Mouse (Mus musculus): ENCODE measurements around the gene Gimap5. TPM values are rescaled to one million over a fixed set of nuclear protein-coding genes. Genes with fewer than 3 reads are reported as not detected.

Gimap5 gene
- polyA plus RNA-seq, 1 experiment from 2014 or later = 0.98 TPM

DNA sequence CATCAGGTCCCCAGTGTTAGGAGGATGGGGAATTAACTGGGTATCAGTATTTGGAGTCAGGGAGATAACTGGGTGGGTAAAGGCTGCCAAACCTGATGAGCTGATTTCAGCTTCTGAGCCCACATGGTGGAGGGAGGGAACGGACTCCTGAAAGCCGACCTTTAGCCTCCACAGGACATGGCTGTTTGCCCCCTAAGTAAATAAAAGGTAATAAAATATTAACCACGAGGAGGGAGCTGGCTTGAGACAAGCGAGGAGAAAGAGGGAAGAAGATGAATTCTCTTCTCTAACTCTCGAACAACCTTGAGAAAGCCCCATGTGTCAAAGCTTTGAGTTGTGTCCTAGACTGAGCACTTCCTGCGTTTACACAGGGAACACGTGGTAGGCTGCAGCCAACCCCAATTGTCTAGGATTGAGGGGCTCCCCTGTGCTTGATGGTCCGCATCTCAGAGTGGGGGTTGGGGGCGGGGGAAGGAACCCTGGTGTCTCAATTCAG lies 4.2 kb upstream of the Gimap5 start:
- ATAC-seq = 0 out of 2 replicates have a peak, but pooled peaks have one; percentile 25
- no peak overlapping the region for H3K4me3 ChIP-seq (replicated peaks)
- no peaks in the 10 kb centered on the region for H3K9me3 ChIP-seq
- peak overlapping the region; percentile 72 for H3K4me2 ChIP-seq (replicated peaks)
- no peak overlapping the region for H3K9ac ChIP-seq (replicated peaks)
- H3K4me1 ChIP-seq (replicated peaks) = peaks cover 9% of the 10 kb centered on the region
- H3K36me3 ChIP-seq = no peaks in the 10 kb centered on the region
- no peak overlapping the region for H3K27ac ChIP-seq
- WGBS = 33% methylated on average over 9 of the region's 9 CpGs
- peaks cover 30% of the 10 kb centered on the region for H3K27me3 ChIP-seq

DNA sequence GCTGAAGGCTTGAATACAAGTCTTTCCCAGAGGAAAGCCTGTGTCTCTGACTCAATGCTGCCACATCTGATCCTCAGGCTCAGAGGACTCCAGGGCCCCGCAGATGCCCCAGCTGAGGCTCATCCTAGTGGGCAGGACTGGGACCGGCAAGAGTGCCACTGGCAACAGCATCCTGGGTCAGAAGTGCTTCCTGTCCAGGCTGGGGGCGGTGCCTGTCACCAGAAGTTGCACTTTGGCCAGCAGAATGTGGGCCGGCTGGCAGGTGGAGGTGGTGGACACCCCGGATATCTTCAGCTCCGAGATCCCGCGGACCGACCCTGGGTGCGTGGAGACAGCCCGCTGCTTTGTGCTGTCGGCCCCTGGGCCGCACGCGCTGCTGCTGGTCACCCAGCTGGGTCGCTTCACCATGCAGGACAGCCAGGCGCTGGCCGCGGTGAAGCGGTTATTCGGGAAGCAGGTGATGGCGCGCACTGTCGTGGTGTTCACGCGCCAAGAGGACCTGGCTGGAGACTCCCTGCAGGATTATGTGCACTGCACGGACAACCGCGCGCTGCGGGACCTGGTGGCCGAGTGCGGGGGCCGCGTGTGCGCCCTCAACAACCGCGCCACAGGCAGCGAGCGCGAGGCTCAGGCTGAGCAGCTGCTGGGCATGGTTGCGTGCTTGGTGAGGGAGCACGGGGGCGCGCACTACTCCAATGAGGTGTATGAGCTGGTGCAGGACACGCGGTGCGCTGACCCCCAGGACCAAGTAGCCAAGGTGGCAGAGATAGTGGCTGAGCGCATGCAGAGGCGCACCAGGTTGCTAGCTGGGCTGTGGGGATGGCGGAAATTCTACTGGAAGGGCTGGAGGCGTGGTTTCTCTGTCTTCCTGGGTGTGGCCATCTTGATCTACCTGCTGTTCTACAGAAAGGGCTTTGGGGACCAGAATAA lies 3.3 kb upstream of the Gimap5 start:
- ATAC-seq = peak; percentile 74
- Histone ChIP-seq H3K27me3 (peaks cover 30% of the 10 kb centered on the region), H3K4me3 (replicated peaks) (peak overlapping the region; percentile 51), H3K9ac (replicated peaks) (peak overlapping the region; percentile 63), H3K4me1 (replicated peaks) (peaks cover 9% of the 10 kb centered on the region), H3K4me2 (replicated peaks) (peak overlapping the region; percentile 72), H3K36me3 (no peaks in the 10 kb centered on the region), H3K9me3 (no peaks in the 10 kb centered on the region), H3K27ac (no peak overlapping the region)
- WGBS = 2% methylated on average over 52 of the region's 52 CpGs

DNA sequence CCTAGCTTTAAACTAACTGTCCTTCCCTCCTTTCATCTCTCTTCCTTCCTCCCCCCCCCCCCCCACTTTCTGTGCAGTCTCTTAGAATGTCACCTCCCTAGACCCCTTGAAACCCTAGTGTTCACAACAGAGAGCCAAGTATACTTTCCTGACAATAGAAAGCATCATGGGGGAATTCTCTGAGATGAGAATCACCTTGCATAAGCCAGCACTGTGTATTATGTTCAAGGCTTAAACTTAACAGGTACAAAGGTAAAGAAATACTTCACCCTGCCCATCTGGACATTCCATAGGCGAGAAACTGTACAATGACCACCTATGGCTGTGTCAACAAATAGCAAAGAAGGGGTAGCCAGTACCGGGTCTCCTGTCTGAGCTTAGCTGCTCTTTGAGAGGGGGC lies 507 bp upstream of the Gimap5 start:
- Histone ChIP-seq H3K9ac (replicated peaks) (no peak overlapping the region), H3K9me3 (no peaks in the 10 kb centered on the region), H3K4me3 (replicated peaks) (no peak overlapping the region), H3K36me3 (no peaks in the 10 kb centered on the region), H3K27me3 (peaks cover 30% of the 10 kb centered on the region), H3K4me1 (replicated peaks) (peaks cover 9% of the 10 kb centered on the region), H3K4me2 (replicated peaks) (no peak overlapping the region), H3K27ac (no peak overlapping the region)
- WGBS = 62% methylated on average over 2 of the region's 2 CpGs
- no peak for ATAC-seq

DNA sequence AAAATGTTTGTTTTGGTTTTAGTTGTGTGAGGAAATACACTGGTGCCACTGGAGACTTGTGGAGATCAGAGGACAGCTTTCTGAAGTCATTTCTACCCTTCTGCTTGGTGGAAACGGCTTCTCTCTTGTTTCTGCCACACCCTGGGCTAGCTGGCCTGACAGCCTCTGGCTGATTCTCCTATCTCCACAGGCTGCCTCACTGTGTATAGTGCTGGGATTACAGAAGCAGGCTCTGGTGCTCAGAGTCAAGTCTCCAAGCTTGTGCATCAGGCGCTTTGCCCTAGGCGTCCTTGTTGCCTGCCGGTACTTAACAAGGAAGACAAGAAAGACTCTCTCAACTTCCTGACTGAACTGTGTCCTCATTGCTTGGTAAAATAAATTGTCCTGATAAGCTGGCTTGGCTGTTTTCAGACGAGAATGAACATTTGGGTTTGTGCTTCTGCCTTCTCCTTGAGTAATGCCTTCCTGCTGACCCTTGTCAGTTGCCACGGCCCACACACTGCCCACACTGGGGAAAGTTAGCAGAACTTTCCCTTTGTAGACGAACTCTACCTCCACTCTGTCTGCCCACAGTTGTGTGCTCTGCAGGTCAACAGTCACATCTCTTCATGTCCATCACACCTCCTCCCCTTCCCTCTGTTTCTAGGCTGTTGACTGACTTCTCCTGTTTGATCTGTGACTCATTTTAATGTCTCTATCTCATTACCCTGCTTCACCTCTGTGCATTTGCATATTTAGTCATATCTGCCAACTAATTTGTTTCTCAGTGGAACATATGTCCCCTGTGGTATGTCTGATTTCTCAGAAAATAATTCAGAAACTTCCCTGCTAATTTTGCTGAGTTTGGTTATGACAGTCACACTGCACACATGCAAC lies 1.3 kb downstream of the Gimap5 start:
- Histone ChIP-seq H3K36me3 (no peaks in the 10 kb centered on the region), H3K4me3 (replicated peaks) (no peak overlapping the region), H3K4me2 (replicated peaks) (no peak overlapping the region), H3K27ac (no peak overlapping the region), H3K4me1 (replicated peaks) (peaks cover 8% of the 10 kb centered on the region), H3K9me3 (no peaks in the 10 kb centered on the region), H3K27me3 (peaks cover 15% of the 10 kb centered on the region), H3K9ac (replicated peaks) (no peak overlapping the region)
- ATAC-seq = no peak
- 77% methylated on average over 7 of the region's 7 CpGs for WGBS

DNA sequence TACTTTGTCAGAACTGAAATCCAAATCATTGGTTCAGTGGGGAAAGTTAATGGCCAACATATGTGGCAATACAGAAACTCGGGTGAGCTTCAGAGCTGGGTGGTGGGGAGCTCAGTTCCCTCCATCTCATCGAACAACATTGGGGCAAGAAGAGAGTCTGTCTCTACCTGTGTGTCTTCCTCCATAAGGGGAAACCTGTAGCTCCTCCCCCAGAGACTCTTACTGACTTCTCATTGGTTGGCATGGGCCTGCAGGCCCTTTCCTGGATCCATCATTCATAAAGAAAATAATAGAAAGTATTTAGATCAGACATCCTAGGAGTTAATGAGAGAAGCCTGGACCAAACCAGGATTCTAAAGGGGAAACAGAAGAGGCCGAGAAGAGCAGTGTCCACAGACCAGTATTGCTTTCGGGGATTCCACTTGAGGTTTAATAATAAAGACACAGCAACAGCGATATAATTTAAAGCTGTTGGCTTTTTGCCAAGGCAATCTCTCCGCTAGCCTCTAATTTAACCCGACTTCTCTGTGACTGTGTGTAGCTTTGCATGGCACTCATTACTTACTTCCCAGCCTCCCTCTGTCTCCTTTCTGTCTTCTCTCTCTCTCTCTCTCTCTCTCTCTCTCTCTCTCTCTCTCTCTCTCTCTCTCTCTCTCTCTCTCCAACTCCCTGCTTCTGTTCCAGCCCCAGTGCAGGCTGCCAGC lies 17.7 kb downstream of the Gimap5 start:
- Histone ChIP-seq H3K36me3 (no peaks in the 10 kb centered on the region), H3K9me3 (0 out of 2 replicates have a peak, but pooled peaks cover 8% of the 10 kb centered on the region), H3K4me3 (replicated peaks) (no peak overlapping the region), H3K9ac (replicated peaks) (no peak overlapping the region), H3K4me1 (replicated peaks) (no peaks in the 10 kb centered on the region), H3K27me3 (no peaks in the 10 kb centered on the region), H3K27ac (no peak overlapping the region), H3K4me2 (replicated peaks) (no peak overlapping the region)
- ATAC-seq = no peak
- 78% methylated on average over 7 of the region's 7 CpGs for WGBS

DNA sequence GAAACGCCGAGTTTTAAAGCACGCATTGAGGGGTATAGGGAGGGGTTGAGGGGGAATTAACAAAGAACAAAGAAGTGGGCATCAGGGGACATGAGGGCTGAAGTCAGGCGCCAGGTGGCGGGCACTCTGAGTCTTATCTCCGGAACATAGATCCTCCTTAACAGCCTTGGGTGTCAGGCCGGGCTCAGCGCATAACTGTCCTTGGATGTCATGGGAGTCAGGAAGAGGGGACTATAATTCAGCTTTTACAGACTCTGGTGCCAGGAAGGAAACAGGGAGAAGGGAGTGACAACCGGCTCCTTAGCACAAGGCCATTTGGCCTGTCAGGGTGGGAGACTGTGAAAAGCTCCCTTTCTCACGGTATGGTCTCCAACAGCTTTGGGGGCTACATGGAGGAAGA lies 18.5 kb downstream of the Gimap5 start:
- no peak for ATAC-seq
- Histone ChIP-seq H3K4me2 (replicated peaks) (no peak overlapping the region), H3K4me3 (replicated peaks) (no peak overlapping the region), H3K27ac (no peak overlapping the region), H3K9ac (replicated peaks) (no peak overlapping the region), H3K36me3 (no peaks in the 10 kb centered on the region), H3K27me3 (no peaks in the 10 kb centered on the region), H3K9me3 (0 out of 2 replicates have a peak, but pooled peaks cover 8% of the 10 kb centered on the region), H3K4me1 (replicated peaks) (no peaks in the 10 kb centered on the region)
- WGBS = 92% methylated on average over 10 of the region's 10 CpGs

DNA sequence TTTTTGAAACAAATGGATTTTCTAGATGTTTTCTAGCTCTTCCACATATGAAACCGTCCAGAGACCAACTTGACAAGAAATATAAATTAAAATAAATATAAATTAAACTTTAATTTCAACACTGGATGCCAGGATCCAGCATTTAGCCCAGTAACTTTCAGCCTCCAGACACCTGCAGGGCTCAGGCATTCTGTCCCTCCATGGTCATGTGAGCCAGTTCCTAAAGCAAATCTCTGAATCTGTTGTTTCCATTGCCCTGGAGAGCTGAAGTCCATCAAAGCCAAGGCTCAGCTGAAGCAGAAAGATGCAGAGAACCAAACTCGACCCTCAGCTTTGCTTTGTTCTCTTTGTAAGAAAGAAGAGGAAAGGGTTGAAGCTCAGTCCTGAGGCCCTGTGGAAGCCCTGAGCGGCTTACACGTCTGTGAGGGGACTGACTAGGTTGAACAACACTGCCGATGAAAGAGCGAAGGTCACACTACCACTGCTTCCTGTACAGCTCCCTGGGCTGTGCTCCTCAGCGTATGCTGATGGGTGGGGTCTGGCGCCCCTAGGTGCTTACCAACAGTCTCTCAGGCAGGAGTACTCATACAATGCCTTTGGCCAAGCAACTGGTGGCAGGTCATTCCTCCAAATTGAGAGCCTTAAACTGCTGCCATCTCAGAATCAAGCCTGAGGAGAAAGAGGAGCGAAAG lies 22.3 kb downstream of the Gimap5 start:
- Histone ChIP-seq H3K9ac (replicated peaks) (no peak overlapping the region), H3K4me1 (replicated peaks) (no peaks in the 10 kb centered on the region), H3K4me2 (replicated peaks) (no peak overlapping the region), H3K27me3 (no peaks in the 10 kb centered on the region), H3K36me3 (no peaks in the 10 kb centered on the region), H3K9me3 (0 out of 2 replicates have a peak, but pooled peaks cover 8% of the 10 kb centered on the region), H3K4me3 (replicated peaks) (no peak overlapping the region), H3K27ac (no peak overlapping the region)
- WGBS = 84% methylated on average over 9 of the region's 9 CpGs
- ATAC-seq = no peak

DNA sequence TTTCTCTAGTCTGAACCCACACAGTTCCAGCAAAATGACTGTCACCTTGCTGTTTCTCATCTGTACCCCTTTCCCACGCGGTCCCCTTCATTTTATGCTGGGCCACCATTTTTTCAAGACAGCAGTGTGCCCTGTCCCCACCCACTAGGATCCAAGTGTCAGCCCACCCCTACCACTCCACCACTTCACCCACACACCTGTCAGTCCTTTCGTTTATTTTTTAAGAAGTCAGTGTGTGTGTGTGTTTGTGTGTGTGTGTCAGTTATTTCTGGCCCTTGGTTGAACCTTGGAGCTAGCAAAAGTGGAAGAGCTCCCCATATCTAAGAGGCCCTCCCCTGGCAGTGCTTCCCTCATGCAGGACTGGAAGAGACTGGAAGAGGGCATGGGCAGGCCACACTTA lies 22.9 kb downstream of the Gimap5 start:
- no peak for ATAC-seq
- no peaks in the 10 kb centered on the region for H3K27me3 ChIP-seq
- no peak overlapping the region for H3K4me3 ChIP-seq (replicated peaks)
- no peaks in the 10 kb centered on the region for H3K36me3 ChIP-seq
- no peaks in the 10 kb centered on the region for H3K4me1 ChIP-seq (replicated peaks)
- H3K4me2 ChIP-seq (replicated peaks) = no peak overlapping the region
- WGBS = 89% methylated on average over 3 of the region's 3 CpGs
- H3K27ac ChIP-seq = no peak overlapping the region
- no peak overlapping the region for H3K9ac ChIP-seq (replicated peaks)
- H3K9me3 ChIP-seq = 0 out of 2 replicates have a peak, but pooled peaks cover 8% of the 10 kb centered on the region

DNA sequence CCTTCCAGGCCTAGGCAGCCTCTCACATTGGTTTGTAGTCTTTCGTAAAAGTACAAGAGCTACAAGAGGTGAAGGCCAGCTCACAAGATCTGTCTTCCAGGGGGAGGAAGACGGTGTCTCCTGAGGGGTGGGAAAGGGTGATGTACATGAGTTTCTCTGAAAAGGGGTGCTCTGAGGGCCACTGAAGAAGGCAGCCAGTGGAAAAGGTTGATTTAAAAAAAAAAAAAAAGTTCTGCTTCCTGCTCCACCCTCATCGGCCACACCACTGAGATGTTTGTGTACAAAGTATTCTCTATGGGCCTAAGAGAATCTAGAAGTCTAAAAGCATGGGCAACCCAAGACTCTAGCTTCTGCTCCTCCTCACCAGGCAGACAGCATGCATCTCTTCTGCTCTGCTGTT lies 24.7 kb downstream of the Gimap5 start, which contains the start of gene Gimap3:
Gene Gimap3 (minus strand): TSS at position 156 of the 400 bp plus-strand sequence.
- Histone ChIP-seq H3K9ac (replicated peaks) (no peak within 1 kb of the TSS), H3K27me3 (no peaks in the 10 kb centered on the region), H3K4me3 (replicated peaks) (no peak within 1 kb of the TSS), H3K9me3 (no peaks in the 10 kb centered on the region), H3K27ac (no peak within 1 kb of the TSS), H3K4me1 (replicated peaks) (no peaks in the 10 kb centered on the region), H3K36me3 (no peaks in the 10 kb centered on the region), H3K4me2 (replicated peaks) (no peak within 1 kb of the TSS)
- 96% methylated on average over 3 of the region's 3 CpGs for WGBS
- ATAC-seq = no peak

DNA sequence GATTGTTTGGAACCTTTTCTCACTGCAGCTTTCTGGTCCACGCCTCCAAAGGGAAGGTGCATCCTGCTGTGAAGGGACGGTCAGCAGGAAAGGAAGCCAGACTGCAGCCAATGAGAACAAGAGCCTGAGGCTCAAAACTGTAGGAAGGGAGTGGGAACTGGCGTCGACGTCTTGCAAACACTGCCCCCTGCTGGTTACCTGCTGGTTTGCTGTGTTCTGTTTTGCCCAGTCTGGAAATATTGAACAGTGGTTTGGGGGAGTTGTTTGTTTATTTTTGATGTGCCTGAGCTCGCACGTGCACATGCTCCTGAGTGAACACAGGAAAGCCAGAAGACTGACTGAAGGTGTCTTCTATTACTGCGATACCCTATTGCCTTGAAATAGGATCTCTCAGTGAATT lies 26.0 kb downstream of the Gimap5 start:
- WGBS = 11% methylated on average over 8 of the region's 8 CpGs

DNA sequence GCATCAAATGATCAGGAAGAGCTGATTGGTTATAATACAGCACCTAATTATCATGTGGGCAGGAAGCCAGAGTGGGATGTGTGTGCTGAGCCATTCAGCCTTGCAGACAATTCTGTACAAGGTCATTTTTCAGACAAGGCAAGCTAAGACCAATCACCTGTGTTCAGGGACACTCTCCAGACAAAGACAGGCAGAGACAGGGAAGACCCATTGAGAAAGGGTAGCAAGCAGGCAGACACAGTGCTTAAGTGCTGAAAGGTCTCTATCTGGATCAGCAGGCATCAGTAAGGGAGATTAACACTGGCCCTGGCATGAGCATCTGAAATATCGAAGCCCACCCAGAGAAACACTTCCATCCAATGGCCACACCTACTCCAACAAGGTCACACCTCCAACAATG lies 38.4 kb downstream of the Gimap5 start:
- Histone ChIP-seq H3K4me2 (replicated peaks) (no peak overlapping the region), H3K9ac (replicated peaks) (no peak overlapping the region), H3K4me1 (replicated peaks) (no peaks in the 10 kb centered on the region), H3K9me3 (no peaks in the 10 kb centered on the region), H3K4me3 (replicated peaks) (no peak overlapping the region), H3K36me3 (no peaks in the 10 kb centered on the region), H3K27me3 (no peaks in the 10 kb centered on the region), H3K27ac (no peak overlapping the region)
- 88% methylated on average over 1 of the region's 1 CpGs for WGBS
- no peak for ATAC-seq

More for the DNA sequence above, 26.0 kb downstream of the Gimap5 start:
- peak; percentile 56; the same call in 1 of the 2 replicates for ATAC-seq
- Histone ChIP-seq H3K4me3 (replicated peaks) (no peak overlapping the region), H3K36me3 (no peaks in the 10 kb centered on the region), H3K27ac (no peak overlapping the region), H3K4me2 (replicated peaks) (no peak overlapping the region), H3K9ac (replicated peaks) (no peak overlapping the region), H3K9me3 (no peaks in the 10 kb centered on the region), H3K4me1 (replicated peaks) (no peaks in the 10 kb centered on the region), H3K27me3 (no peaks in the 10 kb centered on the region)
